Mouse (Mus musculus) lung, postnatal 25 days (tissue): ENCODE measurements around the gene Trmo.

Source experiments
- DNase-seq: peaks from one replicate; pipeline ENCODE4 v3.0.0; 2022; ENCODE audit warnings: low spot score

The Trmo gene

DNA sequence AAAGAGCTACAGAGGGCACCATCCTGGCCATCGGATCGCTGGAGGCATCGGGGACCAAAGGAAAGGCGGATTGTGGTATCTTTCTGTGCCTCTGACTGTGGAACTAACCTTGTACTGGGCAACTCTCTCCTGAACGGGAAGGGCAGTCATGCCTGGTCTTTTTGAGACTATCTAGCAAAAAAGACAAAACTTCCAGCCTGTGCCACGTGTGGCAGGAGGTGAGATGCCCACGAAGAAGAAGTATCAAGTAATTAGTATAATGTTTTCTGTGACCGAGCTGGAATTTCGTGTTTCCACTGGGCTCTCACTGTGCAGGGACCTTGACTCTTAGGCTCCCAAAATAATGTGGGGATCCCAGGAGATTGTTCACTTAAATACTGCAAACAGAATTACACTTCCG is 50.2 kb downstream of the Trmo start:
- no peak for DNase-seq

GRCm38 (mm10) chr4:46337990-46338389 is 51.2 kb downstream of the Trmo start:
- DNase-seq = no peak

- DNase-seq = no peak
These were observed 53.4 kb downstream of the Trmo start for GRCm38 (mm10) chr4:46335846-46336245.

DNA sequence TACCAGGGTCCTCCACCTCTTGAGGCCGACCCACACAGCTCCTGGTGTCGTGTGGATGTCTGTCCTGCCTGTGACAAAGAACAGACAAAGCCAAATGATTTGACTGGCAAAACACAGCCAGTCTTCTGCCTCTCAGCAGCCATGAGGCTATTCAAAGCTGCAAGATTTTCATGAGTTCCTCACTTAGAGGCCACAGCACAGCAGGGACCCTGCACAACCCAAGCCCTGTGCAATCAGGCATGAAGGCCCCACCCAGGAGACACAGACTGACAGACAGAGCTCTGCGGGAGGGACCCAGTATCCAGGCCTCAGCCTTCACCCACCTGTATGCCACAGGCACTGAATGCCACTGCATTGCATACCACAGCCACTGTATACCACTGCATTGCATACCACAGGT is 60.3 kb downstream of the Trmo start:
- no peak for DNase-seq
